Mouse (Mus musculus): ENCODE measurements around the gene Brsk1.

Gene Brsk1

GRCm38 (mm10) chr7:4669156-4669555 lies 21.2 kb upstream of the Brsk1 start:
- no peak for DNase-seq (ENCODE audit: low read depth)

DNA sequence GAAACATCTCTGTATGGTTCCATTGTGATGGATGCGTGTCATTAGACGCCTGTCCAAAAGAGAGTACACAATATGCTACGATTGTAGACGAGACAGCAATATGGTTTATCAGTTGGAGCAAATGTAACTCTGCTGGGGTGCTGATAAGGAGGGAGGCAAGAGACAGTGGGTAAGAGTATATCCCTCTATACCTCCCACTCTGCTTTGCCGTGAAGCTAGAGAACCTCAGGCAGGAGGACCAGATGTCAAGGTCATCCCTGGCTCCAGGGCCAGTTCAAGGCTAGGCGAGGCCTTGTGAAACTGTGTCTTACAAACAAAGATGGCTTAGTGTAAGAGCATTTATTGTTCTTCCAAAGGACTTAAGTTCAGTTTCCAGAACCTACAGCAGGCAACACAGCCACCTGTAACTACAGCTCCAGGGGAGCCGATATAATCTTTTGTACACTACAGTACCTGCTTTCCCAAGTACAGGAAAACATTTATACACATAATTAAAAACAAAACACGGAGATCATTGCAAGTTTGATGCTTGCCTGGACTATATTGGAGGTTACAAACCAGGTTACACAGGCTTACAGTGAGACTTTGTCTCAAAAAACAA lies 19.6 kb upstream of the Brsk1 start:
- no peak for DNase-seq (ENCODE audit: low read depth)

GRCm38 (mm10) chr7:4671956-4672355 lies 18.4 kb upstream of the Brsk1 start:
- DNase-seq (ENCODE audit: low read depth): no peak

GRCm38 (mm10) chr7:4674114-4674731 lies 16.2 kb upstream of the Brsk1 start:
- DNase-seq (ENCODE audit: low read depth): no peak

DNA sequence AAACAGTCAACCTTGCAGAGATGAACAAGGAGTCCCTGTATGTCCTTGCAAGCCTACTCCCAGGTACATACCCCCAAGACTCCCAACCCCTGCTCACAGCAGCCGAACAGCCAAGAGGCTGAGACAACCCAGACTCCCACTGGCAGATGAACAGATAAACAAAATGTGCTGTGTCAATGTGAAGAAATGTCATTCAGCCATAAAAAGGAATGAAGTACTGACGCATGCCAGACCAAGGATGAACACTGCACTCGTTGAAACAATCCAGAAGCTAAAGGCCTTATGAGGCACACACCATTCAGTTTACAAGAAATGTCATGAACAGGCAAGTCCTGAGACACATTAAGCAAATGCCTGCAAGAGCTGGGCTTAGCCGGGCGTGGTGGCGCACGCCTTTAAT lies 15.2 kb upstream of the Brsk1 start:
- no peak for DNase-seq (ENCODE audit: low read depth)

GRCm38 (mm10) chr7:4683307-4683706 lies 7.1 kb upstream of the Brsk1 start:
- DNase-seq (ENCODE audit: low read depth): no peak

DNA sequence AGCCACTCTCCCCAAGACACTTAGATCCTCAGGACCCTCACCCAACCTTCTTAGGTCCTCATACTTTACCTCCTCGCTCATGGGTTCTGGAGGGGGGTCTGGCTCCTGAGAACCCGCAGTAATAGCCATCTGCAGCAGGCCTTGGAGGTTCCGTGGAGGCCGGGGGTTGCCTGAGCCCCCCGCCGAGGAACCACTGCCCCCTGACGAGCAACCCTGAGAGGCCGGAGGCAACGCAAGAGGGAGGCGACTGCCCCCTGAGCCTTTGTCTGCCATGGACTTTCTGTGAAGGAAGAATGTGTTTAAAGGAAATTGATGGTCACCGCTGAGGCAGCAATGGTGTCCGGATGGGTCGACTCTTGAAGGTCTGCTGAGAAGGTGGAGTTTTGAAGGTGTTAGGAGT lies 6.2 kb upstream of the Brsk1 start:
- no peak for DNase-seq (ENCODE audit: low read depth)

DNA sequence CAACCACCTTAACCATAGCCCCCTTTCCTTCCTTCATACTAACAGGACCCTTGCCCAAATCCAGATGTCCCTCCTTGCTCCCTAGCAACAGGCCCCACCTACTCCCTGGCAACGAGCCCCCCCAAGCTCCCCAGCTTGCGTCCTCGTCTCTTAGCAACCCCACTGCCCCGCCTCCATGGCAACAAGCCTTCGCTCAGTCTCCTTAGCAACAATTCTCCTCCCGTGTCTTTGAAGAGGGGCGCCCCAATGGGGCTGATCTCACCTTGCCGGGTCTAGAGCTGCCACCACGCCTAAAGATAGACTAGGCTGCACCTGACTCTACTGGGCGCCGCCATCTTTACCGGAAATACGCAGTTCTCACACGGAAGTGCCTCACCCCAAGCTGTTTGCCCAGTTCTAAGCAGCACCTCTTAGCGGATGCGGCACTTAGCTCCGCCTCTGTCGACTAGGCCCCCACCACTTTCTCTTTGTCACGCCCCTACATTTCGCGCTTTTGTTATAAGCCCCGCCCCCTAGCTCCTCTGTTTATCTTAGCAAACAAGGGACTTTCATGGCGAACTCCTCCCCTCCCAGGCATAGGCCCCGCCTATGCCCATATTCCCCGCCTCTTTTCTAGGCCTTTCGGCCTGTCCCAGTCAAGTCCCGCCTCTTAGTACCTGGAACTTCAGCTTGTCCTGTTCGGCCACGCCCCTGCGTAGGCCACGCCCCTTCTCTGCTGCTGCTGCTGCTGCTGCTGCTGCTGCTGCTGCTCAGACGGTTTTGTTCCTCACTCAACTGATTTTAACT lies 5.6 kb upstream of the Brsk1 start, which contains the start of gene Hspbp1:
Hspbp1 (minus strand) TSS at position 437 of the 786 bp plus-strand sequence.
- DNase-seq (ENCODE audit: low read depth): peak; percentile 98

- DNase-seq (ENCODE audit: low read depth): no peak
Measured at GRCm38 (mm10) chr7:4690951-4691653, 698 bp downstream of the Brsk1 start.

DNA sequence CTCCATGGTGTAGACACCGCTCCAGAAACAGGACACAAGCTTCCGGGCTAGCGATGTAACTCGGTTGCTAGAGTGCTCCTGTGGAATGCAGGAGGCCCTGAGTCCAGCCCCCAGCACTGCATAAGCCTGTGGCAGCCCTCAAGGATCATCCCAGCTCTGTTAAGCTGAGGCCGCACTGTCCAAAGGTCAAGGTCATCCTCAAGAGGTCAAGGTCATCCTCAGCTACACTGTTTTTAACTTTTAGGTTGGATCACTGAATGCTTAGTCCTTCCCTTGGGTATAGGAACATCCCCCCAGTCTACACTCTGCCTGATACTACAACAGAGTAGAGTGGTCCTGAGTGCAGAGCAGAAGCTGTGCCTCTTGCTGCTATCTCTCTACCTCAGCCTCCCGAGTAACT lies 2.6 kb downstream of the Brsk1 start:
- no peak for DNase-seq (ENCODE audit: low read depth)

GRCm38 (mm10) chr7:4702334-4702733 lies 11.9 kb downstream of the Brsk1 start:
- no peak for DNase-seq (ENCODE audit: low read depth)

GRCm38 (mm10) chr7:4703195-4703594 lies 12.8 kb downstream of the Brsk1 start:
- DNase-seq (ENCODE audit: low read depth): no peak

DNA sequence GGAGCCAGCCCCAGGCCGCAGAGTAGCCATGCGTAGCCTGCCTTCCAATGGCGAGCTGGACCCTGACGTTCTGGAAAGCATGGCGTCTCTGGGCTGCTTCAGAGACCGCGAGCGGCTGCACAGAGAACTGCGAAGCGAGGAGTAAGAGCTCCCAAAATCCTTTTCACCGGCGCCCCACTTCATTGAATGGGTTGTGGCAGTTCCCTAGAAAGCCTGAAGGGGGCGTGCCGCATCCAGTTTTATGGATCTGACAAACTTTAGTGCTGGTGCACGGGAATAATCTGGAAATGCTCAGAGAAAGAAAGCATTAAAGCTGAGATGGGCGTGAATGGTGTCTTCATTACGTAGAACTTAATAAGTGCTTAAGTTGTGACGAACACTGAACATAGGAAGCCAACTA lies 14.7 kb downstream of the Brsk1 start:
- no peak for DNase-seq (ENCODE audit: low read depth)

GRCm38 (mm10) chr7:4712594-4712993 lies 22.2 kb downstream of the Brsk1 start:
- DNase-seq (ENCODE audit: low read depth): no peak

GRCm38 (mm10) chr7:4716955-4717354 lies 26.6 kb downstream of the Brsk1 start:
- no peak for DNase-seq (ENCODE audit: low read depth)

GRCm38 (mm10) chr7:4719276-4719675 lies 28.9 kb downstream of the Brsk1 start:
- DNase-seq (ENCODE audit: low read depth): no peak

- DNase-seq (ENCODE audit: low read depth): no peak
Measured at GRCm38 (mm10) chr7:4723508-4723907, 33.1 kb downstream of the Brsk1 start.

GRCm38 (mm10) chr7:4724359-4724758 lies 34.0 kb downstream of the Brsk1 start:
- no peak for DNase-seq (ENCODE audit: low read depth)

DNA sequence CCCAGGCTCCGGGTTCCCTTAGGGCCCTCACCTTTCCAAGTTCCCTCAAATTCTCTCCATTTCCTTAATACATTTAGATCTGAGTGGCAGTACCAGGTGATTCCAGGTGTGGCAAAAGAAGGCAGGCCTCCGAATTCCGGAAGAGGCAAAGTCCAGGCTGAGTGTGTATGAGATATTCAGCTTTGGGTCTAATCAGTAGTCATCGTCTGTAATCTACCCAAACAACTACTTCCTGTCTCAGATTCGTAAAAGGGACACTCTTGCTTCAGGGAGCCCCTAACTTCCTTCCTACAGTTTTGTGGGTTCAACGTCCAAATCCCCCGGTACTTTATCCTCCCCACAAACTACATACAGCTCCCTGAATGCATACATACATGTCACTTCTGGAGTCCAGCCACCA lies 34.8 kb downstream of the Brsk1 start, which contains the start of gene Tmem150b:
Tmem150b (minus strand) TSS at position 81 of the 400 bp plus-strand sequence.
- DNase-seq (ENCODE audit: low read depth): no peak

DNA sequence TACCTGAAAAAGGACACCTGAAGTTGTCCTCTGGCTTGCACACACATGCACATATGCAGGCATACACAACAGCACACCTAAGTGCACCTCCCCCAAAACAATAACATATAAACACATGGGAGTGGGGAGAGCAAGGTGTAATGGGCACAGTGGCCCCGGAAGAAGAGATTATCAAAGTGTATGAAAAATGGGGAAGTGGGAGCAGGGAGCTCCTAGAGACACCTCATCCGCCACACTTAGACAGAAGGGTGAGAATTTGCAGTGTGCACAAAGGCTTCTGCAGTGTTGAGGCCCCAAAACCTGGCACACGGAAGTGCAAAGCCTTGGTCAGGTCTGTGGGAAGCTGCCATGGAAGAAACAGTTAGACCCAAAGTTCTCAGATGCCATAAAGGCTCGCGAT lies 40.7 kb downstream of the Brsk1 start:
- no peak for DNase-seq (ENCODE audit: low read depth)

DNA sequence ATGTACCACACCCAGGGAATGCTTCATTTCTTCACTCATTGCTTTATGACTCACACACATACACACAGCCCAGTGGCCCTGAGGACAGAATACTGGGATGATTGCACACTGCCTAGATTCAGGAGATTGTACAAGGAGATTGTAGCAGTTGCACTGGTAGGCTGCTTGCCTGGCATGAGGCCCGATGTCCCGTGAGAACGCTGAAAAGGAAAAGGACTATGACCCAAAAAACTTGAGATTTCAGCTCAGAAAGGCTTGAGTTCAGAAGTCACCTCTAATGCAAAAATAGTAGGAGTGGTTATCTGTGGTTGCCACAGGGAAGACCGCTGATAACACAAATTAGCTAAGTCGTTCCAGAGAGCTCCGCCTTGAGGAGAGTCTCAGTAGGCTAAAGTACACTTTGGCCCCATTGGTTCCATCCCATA lies 42.6 kb downstream of the Brsk1 start:
- no peak for DNase-seq (ENCODE audit: low read depth)

GRCm38 (mm10) chr7:4739041-4739543 lies 48.7 kb downstream of the Brsk1 start:
- DNase-seq (ENCODE audit: low read depth): no peak

Data from fibroblast of lung, adult 2 months (primary cell).